10 mouse cellular contexts compared by ENCODE assay signal in genomic region chr15:88651019-88651418, GRCm38 (mm10). TPM values are rescaled to one million over a fixed set of nuclear protein-coding genes. Genes with fewer than 3 reads are reported as not detected.
DNase-seq lines count a peak whose midpoint lies in the region; ATAC-seq and TF ChIP-seq lines count a peak whose summit lies in the region.
"Had no signal": no experiment of that assay in that cellular context is flagged by ENCODE, and none has a peak within 500 bp of the region (broad histone marks: within the 10 kb centered on the region; RNA-seq: fewer than 3 reads in every experiment).

No protein-coding gene starts in this region.

- intact Hi-C loops in left cerebral cortex, postnatal 36 days (cut with DNase I) = loop anchor here (5.0 to 10.0 kb wide), 3 partner anchors 94 to 1024 kb away; no protein-coding TSS in a partner anchor

- H3K4me1 ChIP-seq in kidney, adult 2 months (ENCODE audit: control insufficient read depth, insufficient read depth, low read length) = no peaks in the 10 kb centered on the region
- H3K4me1 ChIP-seq in kidney, embryonic 16.5 days (ENCODE audit: insufficient read depth, low read length) = no peaks in the 10 kb centered on the region
- no peaks in the 10 kb centered on the region for H3K4me1 ChIP-seq in forebrain, embryonic 13.5 days
- peaks cover 2% of the 10 kb centered on the region; the same call in 1 of the 2 replicates for H3K4me1 ChIP-seq in testis, adult 2 months (ENCODE audit: control insufficient read depth, insufficient read depth, low read length)
- H3K4me1 ChIP-seq: embryonic facial prominence, embryonic 13.5 days; neural tube, embryonic 12.5 days had no signal

- no peaks in the 10 kb centered on the region for H3K36me3 ChIP-seq in kidney, adult 2 months (ENCODE audit: control insufficient read depth, insufficient read depth, low read length)
- no peaks in the 10 kb centered on the region for H3K36me3 ChIP-seq in kidney, embryonic 16.5 days (ENCODE audit: insufficient read depth, low read length)
- H3K36me3 ChIP-seq in forebrain, embryonic 13.5 days (ENCODE audit: poor library complexity, severe bottlenecking) = no peaks in the 10 kb centered on the region
- H3K36me3 ChIP-seq in testis, adult 2 months (ENCODE audit: control insufficient read depth, insufficient read depth, low read length) = no peaks in the 10 kb centered on the region
- H3K36me3 ChIP-seq: embryonic facial prominence, embryonic 13.5 days; neural tube, embryonic 12.5 days had no signal

- TF ChIP-seq POLR2A in kidney, adult 2 months (IDR thresholded peaks at IDR 0.05; ENCODE audit: low read depth, low read length) = no peak
- no peak for TF ChIP-seq POLR2A in testis, adult 2 months (IDR thresholded peaks at IDR 0.05; ENCODE audit: control insufficient read depth, low read depth, low read length)

- peak; percentile 56 for DNase-seq in kidney, adult 2 months
- DNase-seq in c-Kit-positive CD71-positive TER-119-negative erythroid progenitor cells, embryonic 14.5 days (ENCODE audit: low read depth) = peak; percentile 33
- peak; percentile 37 for DNase-seq in hindlimb bud, embryonic 11.5 days (ENCODE audit: extremely low spot score, low read depth, low spot score)
- DNase-seq in left cerebral cortex, postnatal 36 days (ENCODE audit: low spot score in 2 of 2) = peak; percentile 70 to 74
- peak; percentile 40 for DNase-seq in naive thymus-derived CD4-positive, alpha-beta T cell, adult 2 months (ENCODE audit: low read depth)

- H3K9me3 ChIP-seq in kidney, embryonic 16.5 days (ENCODE audit: low read length) = no peaks in the 10 kb centered on the region
- H3K9me3 ChIP-seq in forebrain, embryonic 13.5 days (replicated peaks) = no peaks in the 10 kb centered on the region
- H3K9me3 ChIP-seq: neural tube, embryonic 12.5 days had no signal

- no peak overlapping the region for H3K9ac ChIP-seq in kidney, embryonic 16.5 days (replicated peaks; ENCODE audit: low read length)
- H3K9ac ChIP-seq in forebrain, embryonic 13.5 days = no peak overlapping the region
- H3K9ac ChIP-seq: embryonic facial prominence, embryonic 13.5 days; neural tube, embryonic 12.5 days had no signal

- no peak overlapping the region for H3K4me2 ChIP-seq in kidney, embryonic 16.5 days (replicated peaks; ENCODE audit: low read depth, low read length)
- H3K4me2 ChIP-seq in forebrain, embryonic 13.5 days = no peak overlapping the region
- H3K4me2 ChIP-seq: embryonic facial prominence, embryonic 13.5 days; neural tube, embryonic 12.5 days had no signal

- 17% methylated on average over 13 of the region's 13 CpGs for WGBS in kidney, adult 2 months
- WGBS in kidney, embryonic 16.5 days = 28% methylated on average over 13 of the region's 13 CpGs
- WGBS in forebrain, embryonic 13.5 days = 20% methylated on average over 13 of the region's 13 CpGs

- ATAC-seq in kidney, embryonic 16.5 days (ENCODE audit: low FRiP score, low TSS enrichment) = no peak
- ATAC-seq in forebrain, embryonic 13.5 days = peak; percentile 45

- H3K27me3 ChIP-seq in kidney, adult 2 months (replicated peaks; ENCODE audit: control insufficient read depth, insufficient read depth, low read length) = no peaks in the 10 kb centered on the region
- H3K27me3 ChIP-seq in kidney, embryonic 16.5 days (ENCODE audit: insufficient read depth, low read length) = no peaks in the 10 kb centered on the region
- H3K27me3 ChIP-seq in forebrain, embryonic 13.5 days = peaks cover 5% of the 10 kb centered on the region; the same call in 1 of the 2 replicates
- H3K27me3 ChIP-seq in testis, adult 2 months (ENCODE audit: control insufficient read depth, insufficient read depth, low read length) = no peaks in the 10 kb centered on the region
- H3K27me3 ChIP-seq: neural tube, embryonic 12.5 days had no signal

- no peak overlapping the region for H3K27ac ChIP-seq in kidney, adult 2 months (ENCODE audit: insufficient read depth, low read depth, low read length)
- no peak overlapping the region for H3K27ac ChIP-seq in kidney, embryonic 16.5 days (ENCODE audit: low read length)
- H3K27ac ChIP-seq in forebrain, embryonic 13.5 days = no peak overlapping the region
- H3K27ac ChIP-seq in testis, adult 2 months (ENCODE audit: control insufficient read depth, insufficient read depth, low read depth, low read length) = no peak overlapping the region
- H3K27ac ChIP-seq: embryonic facial prominence, embryonic 13.5 days; neural tube, embryonic 12.5 days had no signal

- TF ChIP-seq CTCF in kidney, adult 2 months (conservative IDR thresholded peaks at IDR 0.05; ENCODE audit: insufficient read depth, insufficient read length, low read depth, low read length) = peak; percentile 86
- peak; percentile 94; the same call in 1 of the 2 replicates for TF ChIP-seq CTCF in testis, adult 2 months (IDR thresholded peaks at IDR 0.05; ENCODE audit: control insufficient read depth, insufficient read depth, insufficient replicate concordance, low read depth, low read length)

- H3K4me3 ChIP-seq in kidney, adult 2 months (ENCODE audit: insufficient read depth, low read depth, low read length) = no peak overlapping the region
- H3K4me3 ChIP-seq in kidney, embryonic 16.5 days (ENCODE audit: low read length) = no peak overlapping the region
- H3K4me3 ChIP-seq in forebrain, embryonic 13.5 days = no peak overlapping the region
- H3K4me3 ChIP-seq in testis, adult 2 months (ENCODE audit: control insufficient read depth, low read depth, low read length) = peak overlapping the region; percentile 3; the same call in 1 of the 2 replicates
- H3K4me3 ChIP-seq: embryonic facial prominence, embryonic 13.5 days; neural tube, embryonic 12.5 days had no signal

RNA-seq across cellular contexts. Expression of gene Zdhhc25, which starts 50.9 kb away (rescaled TPM):
- not detected in 2 replicates for polyA plus RNA-seq in kidney, adult 2 months (2012; rRNA removed)
- not detected in 2 replicates for polyA plus RNA-seq in kidney, embryonic 16.5 days (2015; fragmentation: Nextera tagmentation; extraction: Ambion mirVana)
- polyA plus RNA-seq in forebrain, embryonic 13.5 days (2015; fragmentation: Nextera tagmentation; extraction: Ambion mirVana) = not detected in 2 replicates
- total RNA-seq in left cerebral cortex, postnatal 36 days (2021) = not detected
- 235 and 241 TPM in 2 replicates for polyA plus RNA-seq in testis, adult 2 months (2012; rRNA removed)
- polyA plus RNA-seq: embryonic facial prominence, embryonic 13.5 days; neural tube, embryonic 12.5 days had no signal

Comparison
In these comparisons a context has a peak if more than half of its experiments do, and no peak if none do; other contexts are left out.
1. RNA of gene Zdhhc25, which starts 50.9 kb away (polyA plus RNA-seq): 235 to 241 TPM in testis, adult 2 months; not detected in kidney, adult 2 months, not detected in kidney, embryonic 16.5 days and not detected in forebrain, embryonic 13.5 days; every median in the first group is over 100 times any median in the second.
2. Peak in every context shown above with its lines, with median percentiles within 50 percentile points of each other: DNase-seq.